Mouse (Mus musculus): ENCODE results near the gene Pbld2. TPM values are rescaled to one million over a fixed set of nuclear protein-coding genes. Genes with fewer than 3 reads are reported as not detected.
"Not testable (repeated sequence)": the region's sequence is repeated elsewhere in the genome, so short reads cannot be mapped to it uniquely, and the experiment has no call there.

Pbld2 gene
- polyA plus RNA-seq, 1 experiment from 2014 or later, result 4.7 TPM

GRCm38 (mm10) chr10:63051267-63051666 lies 27.2 kb downstream of the Pbld2 start:
- Histone ChIP-seq H3K27me3 (replicated peaks) (no peaks in the 10 kb centered on the region), H3K4me2 (no peak overlapping the region), H3K4me1 (no peaks in the 10 kb centered on the region), H3K9me3 (no peaks in the 10 kb centered on the region), H3K4me3 (replicated peaks) (no peak overlapping the region), H3K36me3 (no peaks in the 10 kb centered on the region), H3K27ac (no peak overlapping the region), H3K9ac (no peak overlapping the region)
- WGBS, result 77% methylated on average over 7 of the region's 7 CpGs
- no peak for ATAC-seq (ENCODE audit: insufficient read depth, low FRiP score, low read depth)

GRCm38 (mm10) chr10:63052011-63052410 lies 27.9 kb downstream of the Pbld2 start:
- WGBS, result 79% methylated on average over 6 of the region's 6 CpGs
- H3K9me3 ChIP-seq, result no peaks in the 10 kb centered on the region
- no peak overlapping the region for H3K27ac ChIP-seq
- no peak overlapping the region for H3K9ac ChIP-seq
- no peak overlapping the region for H3K4me2 ChIP-seq
- H3K4me3 ChIP-seq (replicated peaks), result no peak overlapping the region
- ATAC-seq (ENCODE audit: insufficient read depth, low FRiP score, low read depth), result no peak
- H3K27me3 ChIP-seq (replicated peaks), result no peaks in the 10 kb centered on the region
- H3K4me1 ChIP-seq, result no peaks in the 10 kb centered on the region
- H3K36me3 ChIP-seq, result no peaks in the 10 kb centered on the region

GRCm38 (mm10) chr10:63053007-63053406 lies 28.9 kb downstream of the Pbld2 start:
- Histone ChIP-seq H3K4me1 (no peaks in the 10 kb centered on the region), H3K4me3 (replicated peaks) (no peak overlapping the region), H3K4me2 (no peak overlapping the region), H3K9me3 (no peaks in the 10 kb centered on the region), H3K36me3 (no peaks in the 10 kb centered on the region), H3K27me3 (replicated peaks) (no peaks in the 10 kb centered on the region), H3K27ac (no peak overlapping the region), H3K9ac (no peak overlapping the region)
- 55% methylated on average over 6 of the region's 6 CpGs for WGBS
- ATAC-seq (ENCODE audit: insufficient read depth, low FRiP score, low read depth), result no peak

GRCm38 (mm10) chr10:63054071-63054470 lies 30.0 kb downstream of the Pbld2 start:
- ATAC-seq (ENCODE audit: insufficient read depth, low FRiP score, low read depth); H3K27me3 ChIP-seq (replicated peaks): not testable (repeated sequence)

GRCm38 (mm10) chr10:63054586-63054985 lies 30.5 kb downstream of the Pbld2 start:
- H3K9ac ChIP-seq, result no peak overlapping the region
- ATAC-seq (ENCODE audit: insufficient read depth, low FRiP score, low read depth), result no peak
- H3K9me3 ChIP-seq, result no peaks in the 10 kb centered on the region
- H3K4me2 ChIP-seq, result no peak overlapping the region
- no peaks in the 10 kb centered on the region for H3K4me1 ChIP-seq
- 79% methylated on average over 2 of the region's 2 CpGs for WGBS
- no peak overlapping the region for H3K27ac ChIP-seq
- no peak overlapping the region for H3K4me3 ChIP-seq (replicated peaks)
- H3K36me3 ChIP-seq, result no peaks in the 10 kb centered on the region
- no peaks in the 10 kb centered on the region for H3K27me3 ChIP-seq (replicated peaks)

More at GRCm38 (mm10) chr10:63054071-63054470, 30.0 kb downstream of the Pbld2 start:
- not testable (repeated sequence) for H3K4me3 ChIP-seq (replicated peaks); H3K36me3 ChIP-seq; H3K4me1 ChIP-seq; H3K27ac ChIP-seq; H3K9me3 ChIP-seq; H3K4me2 ChIP-seq; H3K9ac ChIP-seq
- 81% methylated on average over 6 of the region's 6 CpGs for WGBS

- peak; percentile 80 for ATAC-seq (ENCODE audit: insufficient read depth, low FRiP score, low read depth)
- Histone ChIP-seq H3K36me3 (no peaks in the 10 kb centered on the region), H3K4me1 (no peaks in the 10 kb centered on the region), H3K27me3 (replicated peaks) (no peaks in the 10 kb centered on the region), H3K4me3 (replicated peaks) (no peak overlapping the region), H3K4me2 (peak overlapping the region; percentile 21; the same call in 1 of the 2 replicates), H3K9ac (no peak overlapping the region), H3K27ac (peak overlapping the region; percentile 54), H3K9me3 (no peaks in the 10 kb centered on the region)
- 35% methylated on average over 23 of the region's 24 CpGs for WGBS
Observed at GRCm38 (mm10) chr10:63056966-63057750, 33.0 kb downstream of the Pbld2 start.

- Histone ChIP-seq H3K9ac (no peak within 1 kb of the TSS), H3K9me3 (no peaks in the 10 kb centered on the region), H3K27ac (peak within 1 kb of the TSS; percentile 3; the same call in 1 of the 2 replicates), H3K36me3 (no peaks in the 10 kb centered on the region), H3K27me3 (replicated peaks) (no peaks in the 10 kb centered on the region), H3K4me3 (replicated peaks) (no peak within 1 kb of the TSS), H3K4me1 (no peaks in the 10 kb centered on the region), H3K4me2 (no peak within 1 kb of the TSS)
- 78% methylated on average over 2 of the region's 2 CpGs for WGBS
- no peak for ATAC-seq (ENCODE audit: insufficient read depth, low FRiP score, low read depth)
Observed at GRCm38 (mm10) chr10:63059862-63060261, 35.7 kb downstream of the Pbld2 start, which contains the start of gene Pbld1. TSS of gene Pbld1 (plus strand) at chr10:63060162.

GRCm38 (mm10) chr10:63060406-63060805 lies 36.3 kb downstream of the Pbld2 start:
- ATAC-seq (ENCODE audit: insufficient read depth, low FRiP score, low read depth), result peak; percentile 47; the same call in 1 of the 2 replicates
- 45% methylated on average over 11 of the region's 11 CpGs for WGBS
- peak overlapping the region; percentile 3; the same call in 1 of the 2 replicates for H3K27ac ChIP-seq

GRCm38 (mm10) chr10:63061266-63061665 lies 37.2 kb downstream of the Pbld2 start:
- Histone ChIP-seq H3K27me3 (replicated peaks) (no peaks in the 10 kb centered on the region), H3K36me3 (no peaks in the 10 kb centered on the region), H3K4me2 (no peak overlapping the region), H3K4me3 (replicated peaks) (no peak overlapping the region), H3K27ac (peak overlapping the region; percentile 3; the same call in 1 of the 2 replicates), H3K4me1 (no peaks in the 10 kb centered on the region), H3K9ac (no peak overlapping the region), H3K9me3 (no peaks in the 10 kb centered on the region)
- ATAC-seq (ENCODE audit: insufficient read depth, low FRiP score, low read depth), result no peak; the same call in 1 of the 2 replicates
- 62% methylated on average over 12 of the region's 12 CpGs for WGBS

More at GRCm38 (mm10) chr10:63060406-63060805, 36.3 kb downstream of the Pbld2 start:
- Histone ChIP-seq H3K4me1 (no peaks in the 10 kb centered on the region), H3K4me2 (no peak overlapping the region), H3K27me3 (replicated peaks) (no peaks in the 10 kb centered on the region), H3K36me3 (no peaks in the 10 kb centered on the region), H3K4me3 (replicated peaks) (no peak overlapping the region), H3K9ac (no peak overlapping the region), H3K9me3 (no peaks in the 10 kb centered on the region)

GRCm38 (mm10) chr10:63062696-63063095 lies 38.6 kb downstream of the Pbld2 start:
- WGBS, result 90% methylated on average over 5 of the region's 5 CpGs
- Histone ChIP-seq H3K4me3 (replicated peaks) (no peak overlapping the region), H3K4me2 (no peak overlapping the region), H3K9ac (no peak overlapping the region), H3K36me3 (no peaks in the 10 kb centered on the region), H3K4me1 (no peaks in the 10 kb centered on the region), H3K27ac (no peak overlapping the region), H3K9me3 (no peaks in the 10 kb centered on the region), H3K27me3 (replicated peaks) (no peaks in the 10 kb centered on the region)
- no peak for ATAC-seq (ENCODE audit: insufficient read depth, low FRiP score, low read depth)

GRCm38 (mm10) chr10:63063365-63063764 lies 39.2 kb downstream of the Pbld2 start:
- no peak overlapping the region for H3K9ac ChIP-seq
- 0 out of 2 replicates have a peak, but pooled peaks have one; percentile 12 for ATAC-seq (ENCODE audit: insufficient read depth, low FRiP score, low read depth)
- no peaks in the 10 kb centered on the region for H3K9me3 ChIP-seq
- H3K36me3 ChIP-seq, result no peaks in the 10 kb centered on the region
- no peaks in the 10 kb centered on the region for H3K4me1 ChIP-seq
- WGBS, result 77% methylated on average over 7 of the region's 7 CpGs
- H3K4me2 ChIP-seq, result no peak overlapping the region
- H3K27me3 ChIP-seq (replicated peaks), result no peaks in the 10 kb centered on the region
- H3K4me3 ChIP-seq (replicated peaks), result no peak overlapping the region
- H3K27ac ChIP-seq, result no peak overlapping the region

GRCm38 (mm10) chr10:63064516-63064915 lies 40.4 kb downstream of the Pbld2 start:
- 72% methylated on average over 9 of the region's 9 CpGs for WGBS

More at GRCm38 (mm10) chr10:63064516-63064915, 40.4 kb downstream of the Pbld2 start:
- Histone ChIP-seq H3K27ac (no peak overlapping the region), H3K4me3 (replicated peaks) (no peak overlapping the region), H3K4me1 (no peaks in the 10 kb centered on the region), H3K27me3 (replicated peaks) (no peaks in the 10 kb centered on the region), H3K36me3 (no peaks in the 10 kb centered on the region), H3K9ac (no peak overlapping the region), H3K4me2 (no peak overlapping the region), H3K9me3 (no peaks in the 10 kb centered on the region)
- no peak for ATAC-seq (ENCODE audit: insufficient read depth, low FRiP score, low read depth)

Measured in stomach, embryonic 15.5 days (tissue).